Mouse (Mus musculus) ES-Bruce4 (cell line): Measurements from ENCODE around the gene Ankrd9.

Source experiments
- CTCF ChIP-seq: IDR thresholded peaks from one replicate; pipeline ENCODE4 v1.8.1; 2011; ENCODE audit warnings: low read depth, low read length
- EP300 ChIP-seq: IDR thresholded peaks from 2 replicates; pipeline ENCODE4 v1.6.1; 2011; ENCODE audit warnings: low read depth, low read length; ENCODE audit not compliant: insufficient read depth

DNA sequence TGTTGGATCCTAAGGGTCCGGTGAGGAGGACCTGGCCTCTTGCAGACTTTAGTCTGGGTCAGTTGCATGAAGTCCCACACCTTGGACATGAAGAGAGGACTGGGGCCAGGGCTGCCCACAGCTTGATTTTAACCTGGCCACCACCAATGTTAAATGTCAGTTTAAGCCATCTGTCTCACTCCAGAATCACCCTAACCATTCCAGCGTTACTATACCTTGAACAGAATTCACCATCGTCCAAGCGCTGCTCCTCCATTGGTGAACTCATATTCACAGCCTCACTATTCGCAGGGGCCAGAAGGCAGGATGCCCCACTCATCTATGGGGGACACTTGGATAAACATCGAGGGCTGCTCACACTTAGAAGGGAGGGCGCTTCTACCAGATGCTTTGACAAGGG lies 22.1 kb upstream of the Ankrd9 start:
- no peak for TF ChIP-seq EP300
- TF ChIP-seq CTCF = no peak
